Mouse (Mus musculus) liver, adult 10 weeks (tissue): Measurements from ENCODE around the gene Krtap20-2. TPM values are rescaled to one million over a fixed set of nuclear protein-coding genes. Genes with fewer than 3 reads are reported as not detected.

Experiments used
- polyA plus RNA-seq: library from polyadenylated mRNA; stranded (reverse); fragments of 350-450 nt; fragmentation: Illumina TruSeq; extraction: RNeasy Lipid Tissue Mini Kit (QIAGEN cat#74804); gene quantifications from one replicate; pipeline ENCODE4 v1.2.3, GENCODE M21; 2014; ENCODE audit warnings: low read depth, low replicate concordance

Gene Krtap20-2
- not detected for polyA plus RNA-seq

DNA sequence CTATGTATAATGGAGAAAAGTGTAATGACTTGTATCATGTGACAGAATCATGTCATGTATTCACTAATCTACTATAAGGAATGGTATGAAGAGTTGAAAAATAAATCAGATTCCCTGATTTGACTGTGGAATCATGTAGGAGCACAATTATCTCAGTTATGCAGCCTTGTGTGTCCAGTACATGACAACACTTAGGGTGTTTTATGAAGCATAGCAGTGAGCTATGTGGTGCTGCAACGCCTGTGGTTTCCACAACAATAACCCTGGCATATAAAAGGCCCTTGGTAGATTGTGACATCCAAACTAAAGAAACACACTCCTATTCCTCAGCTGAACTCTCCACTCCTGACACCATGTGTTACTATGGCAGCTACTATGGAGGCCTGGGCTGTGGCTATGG is at the start of gene Krtap20-2:
Gene Krtap20-2, plus strand, starts transcription at position 301 of the 400 bp plus-strand sequence.

DNA sequence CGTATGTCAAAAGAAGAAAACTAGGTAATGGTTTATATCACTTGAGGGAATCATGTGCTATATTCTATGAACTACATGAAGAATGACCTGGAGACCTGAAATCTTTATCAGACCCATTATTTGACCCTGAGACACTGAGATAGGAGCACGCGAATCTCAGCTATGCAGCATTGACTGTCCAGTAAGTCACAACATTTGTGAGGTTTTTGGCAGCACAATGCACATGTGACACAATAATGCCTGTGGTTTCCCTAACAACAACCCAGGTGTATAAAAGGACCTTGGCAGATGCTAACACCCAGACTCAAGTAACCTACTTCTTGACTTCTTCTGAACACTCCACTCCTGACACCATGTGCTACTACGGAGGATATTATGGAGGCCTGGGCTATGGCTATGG is 48.0 kb upstream of the Krtap20-2 start, which contains the start of gene Gm9789:
Gene Gm9789, plus strand, starts transcription at position 301 of the 400 bp plus-strand sequence.

DNA sequence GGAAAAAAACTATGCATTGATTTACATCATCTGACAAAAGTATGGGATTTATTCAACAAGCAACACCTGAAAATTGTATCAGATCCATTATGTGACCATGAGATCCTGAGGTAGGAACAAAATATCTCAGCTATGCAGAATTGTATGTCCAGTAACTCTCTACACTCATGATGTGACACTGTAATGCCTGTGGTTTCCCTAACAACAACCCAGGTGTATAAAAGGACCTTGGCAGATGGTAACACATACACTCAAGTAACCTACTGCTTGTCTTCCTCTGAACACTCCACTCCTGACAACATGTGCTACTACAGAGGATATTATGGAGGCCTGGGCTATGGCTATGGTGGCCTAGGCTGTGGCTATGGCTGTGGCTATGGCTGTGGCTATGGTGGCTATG is 36.5 kb upstream of the Krtap20-2 start, which contains the start of gene Gm7735:
Gene Gm7735, plus strand, starts transcription at position 301 of the 400 bp plus-strand sequence.

DNA sequence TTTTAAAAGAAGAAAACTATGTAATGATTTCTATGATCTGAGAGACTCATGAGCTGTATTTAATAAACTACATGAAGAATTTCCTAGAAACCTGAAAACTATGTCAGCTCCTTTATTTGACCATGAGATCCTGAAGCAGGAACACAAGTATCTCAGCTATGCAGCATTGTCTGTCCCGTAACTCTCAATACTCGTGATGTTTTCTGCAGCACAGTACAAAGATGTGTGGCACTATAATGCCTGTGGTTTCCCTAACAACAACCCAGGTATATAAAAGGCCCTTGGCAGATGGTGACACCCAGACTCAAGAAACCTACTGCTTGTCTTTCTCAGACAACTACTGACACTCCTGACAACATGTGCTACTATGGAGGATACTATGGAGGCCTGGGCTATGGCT is 31.2 kb upstream of the Krtap20-2 start, which contains the start of gene 1110057P08Rik:
Gene 1110057P08Rik, plus strand, starts transcription at position 301 of the 400 bp plus-strand sequence.

Other genes starting within 250 kb of the Krtap20-2 start
- gene Krtap16-3, start 243.0 kb upstream of the Krtap20-2 start, polyA plus RNA-seq: not detected
- gene Krtap22-2, start 195.1 kb upstream of the Krtap20-2 start, polyA plus RNA-seq: not detected
- gene Gm10229, start 190.6 kb upstream of the Krtap20-2 start, polyA plus RNA-seq: not detected
- not detected for gene Krtap6-1, start 174.2 kb upstream of the Krtap20-2 start, polyA plus RNA-seq
- gene Gm10228, start 164.4 kb upstream of the Krtap20-2 start, polyA plus RNA-seq: not detected
- gene Krtap6-5, start 158.0 kb upstream of the Krtap20-2 start, polyA plus RNA-seq: not detected
- not detected for gene 1110025L11Rik, start 141.9 kb upstream of the Krtap20-2 start, polyA plus RNA-seq
- gene Krtap6-3, start 121.8 kb upstream of the Krtap20-2 start, polyA plus RNA-seq: not detected
- not detected for gene Gm6358, start 65.0 kb upstream of the Krtap20-2 start, polyA plus RNA-seq
- gene Gm10061, start 54.8 kb upstream of the Krtap20-2 start, polyA plus RNA-seq: not detected
- gene Gm9789, start 47.9 kb upstream of the Krtap20-2 start, polyA plus RNA-seq: not detected
- not detected for gene Gm7735, start 36.4 kb upstream of the Krtap20-2 start, polyA plus RNA-seq
- gene 1110057P08Rik, start 31.1 kb upstream of the Krtap20-2 start, polyA plus RNA-seq: not detected
- not detected for gene Krtap21-1, start 198.0 kb downstream of the Krtap20-2 start, polyA plus RNA-seq
- not detected for gene Krtap6-2, start 214.2 kb downstream of the Krtap20-2 start, polyA plus RNA-seq